ENCODE assay signal across 8 mouse cellular contexts in genomic region chr1:106602941-106603340, GRCm38 (mm10).
DNase-seq lines count a peak whose midpoint lies in the region; ATAC-seq and TF ChIP-seq lines count a peak whose summit lies in the region.

No protein-coding gene starts in this region.

- 0 out of 2 replicates have a peak, but pooled peaks cover 3% of the 10 kb centered on the region for H3K4me1 ChIP-seq in lung, postnatal 0 days (ENCODE audit: insufficient read depth, low read depth, low read length)
- H3K4me1 ChIP-seq in embryonic facial prominence, embryonic 14.5 days (ENCODE audit: control insufficient read depth, insufficient read depth, low read length), result peaks cover 14% of the 10 kb centered on the region
- H3K4me1 ChIP-seq in limb, embryonic 15.5 days, result peaks cover 27% of the 10 kb centered on the region

- H3K9ac ChIP-seq in lung, postnatal 0 days (replicated peaks; ENCODE audit: low read depth), result no peak overlapping the region
- no peak overlapping the region for H3K9ac ChIP-seq in embryonic facial prominence, embryonic 14.5 days (ENCODE audit: low read depth, low read length)
- H3K9ac ChIP-seq in limb, embryonic 15.5 days, result no peak overlapping the region

- WGBS in lung, postnatal 0 days, result 13% methylated on average over 6 of the region's 6 CpGs
- 24% methylated on average over 6 of the region's 6 CpGs for WGBS in embryonic facial prominence, embryonic 14.5 days
- WGBS in limb, embryonic 15.5 days, result 20% methylated on average over 6 of the region's 6 CpGs

- H3K4me3 ChIP-seq in lung, postnatal 0 days (ENCODE audit: low read depth, low read length), result no peak overlapping the region
- no peak overlapping the region for H3K4me3 ChIP-seq in embryonic facial prominence, embryonic 14.5 days (ENCODE audit: low read depth, low read length)
- no peak overlapping the region for H3K4me3 ChIP-seq in limb, embryonic 15.5 days

- no peak overlapping the region for H3K27ac ChIP-seq in lung, postnatal 0 days (ENCODE audit: low read length)
- H3K27ac ChIP-seq in embryonic facial prominence, embryonic 14.5 days (replicated peaks; ENCODE audit: low read depth, low read length), result peak overlapping the region; percentile 59; the same call in 1 of the 2 replicates
- peak overlapping the region; percentile 19; the same call in 1 of the 2 replicates for H3K27ac ChIP-seq in limb, embryonic 15.5 days

- H3K27me3 ChIP-seq in lung, postnatal 0 days (replicated peaks; ENCODE audit: insufficient read depth, low read length), result no peaks in the 10 kb centered on the region
- no peaks in the 10 kb centered on the region for H3K27me3 ChIP-seq in embryonic facial prominence, embryonic 14.5 days (replicated peaks; ENCODE audit: control insufficient read depth, insufficient read depth, low read length)
- no peaks in the 10 kb centered on the region for H3K27me3 ChIP-seq in limb, embryonic 15.5 days

- H3K9me3 ChIP-seq in lung, postnatal 0 days (ENCODE audit: low read length), result no peaks in the 10 kb centered on the region
- H3K9me3 ChIP-seq in embryonic facial prominence, embryonic 14.5 days (ENCODE audit: control insufficient read depth, low read length), result no peaks in the 10 kb centered on the region
- H3K9me3 ChIP-seq in limb, embryonic 15.5 days, result no peaks in the 10 kb centered on the region

- no peak for TF ChIP-seq EP300 in lung, postnatal 0 days (IDR thresholded peaks at IDR 0.05)

- no peak for DNase-seq in frontal cortex, postnatal 36 days (ENCODE audit: low spot score in 2 of 2)
- no peak for DNase-seq in lung, postnatal 0 days (ENCODE audit: low spot score)
- no peak for DNase-seq in lung, postnatal 36 days
- peak; percentile 54 for DNase-seq in embryonic facial prominence, embryonic 14.5 days (ENCODE audit: low spot score)
- no peak for DNase-seq in urinary bladder, adult 18-20 months (ENCODE audit: low spot score in 2 of 2)

- no peak for TF ChIP-seq CTCF in lung, postnatal 0 days (IDR thresholded peaks at IDR 0.05)

- peak overlapping the region; percentile 2; the same call in 1 of the 2 replicates for H3K4me2 ChIP-seq in lung, postnatal 0 days (replicated peaks; ENCODE audit: low read depth, low read length)
- peak overlapping the region; percentile 23; the same call in 1 of the 2 replicates for H3K4me2 ChIP-seq in embryonic facial prominence, embryonic 14.5 days (ENCODE audit: low read depth, low read length)
- H3K4me2 ChIP-seq in limb, embryonic 15.5 days, result no peak overlapping the region; the same call in 1 of the 2 replicates

- H3K36me3 ChIP-seq in lung, postnatal 0 days (ENCODE audit: insufficient read depth, low read length), result no peaks in the 10 kb centered on the region
- H3K36me3 ChIP-seq in embryonic facial prominence, embryonic 14.5 days (ENCODE audit: control insufficient read depth, insufficient read depth, low read length), result no peaks in the 10 kb centered on the region
- H3K36me3 ChIP-seq in limb, embryonic 15.5 days, result no peaks in the 10 kb centered on the region

- 0 out of 2 replicates have a peak, but pooled peaks have one; percentile 18 for ATAC-seq in frontal cortex, adult (ENCODE audit: low TSS enrichment)
- no peak for ATAC-seq in lung, postnatal 0 days
- no peak for ATAC-seq in embryonic facial prominence, embryonic 14.5 days (ENCODE audit: low read depth)
- no peak for ATAC-seq in limb, embryonic 15.5 days (ENCODE audit: insufficient number of reproducible peaks, low FRiP score, low TSS enrichment, low read depth)
- ATAC-seq in granulocyte monocyte progenitor cell, adult 5-6 weeks (replicated peaks; ENCODE audit: poor library complexity, severe bottlenecking), result no peak
